Mouse (Mus musculus) adrenal gland, postnatal 10 days (tissue): ENCODE data around the gene Tldc2. TPM values are rescaled to one million over a fixed set of nuclear protein-coding genes. Genes with fewer than 3 reads are reported as not detected.

Source experiments
- DNase-seq: peaks from one replicate; pipeline ENCODE4 v3.0.0; 2021; ENCODE audit warnings: mixed read lengths
- total RNA-seq, 2 experiments: library from RNA; stranded (reverse); gene quantifications; 2 replicates each; pipeline ENCODE4 v1.2.3; 2021

Gene Tldc2
- total RNA-seq, 2 experiments from 2014 or later: not detected

GRCm38 (mm10) chr2:157129096-157129495, 42.2 kb downstream of the Tldc2 start:
- DNase-seq: no peak

GRCm38 (mm10) chr2:157129601-157130164, 42.8 kb downstream of the Tldc2 start:
- no peak for DNase-seq

GRCm38 (mm10) chr2:157130813-157131514, 44.1 kb downstream of the Tldc2 start:
- peak; percentile 22 for DNase-seq

GRCm38 (mm10) chr2:157132086-157132485, 45.2 kb downstream of the Tldc2 start:
- no peak for DNase-seq

- DNase-seq: no peak
Measured at GRCm38 (mm10) chr2:157132686-157133540, 46.1 kb downstream of the Tldc2 start.

- DNase-seq: no peak
Measured at GRCm38 (mm10) chr2:157133769-157134478, 47.1 kb downstream of the Tldc2 start.

GRCm38 (mm10) chr2:157134479-157134931, 47.6 kb downstream of the Tldc2 start:
- DNase-seq: no peak

- peak; percentile 97 for DNase-seq
Measured at GRCm38 (mm10) chr2:157135014-157135413, 48.2 kb downstream of the Tldc2 start, which contains the start of gene Samhd1. Gene Samhd1 (minus strand): TSS chr2:157135265.

GRCm38 (mm10) chr2:157135529-157136120, 48.8 kb downstream of the Tldc2 start:
- no peak for DNase-seq

- no peak for DNase-seq
Measured at GRCm38 (mm10) chr2:157136176-157136575, 49.3 kb downstream of the Tldc2 start.

- DNase-seq: peak; percentile 48
Measured at GRCm38 (mm10) chr2:157136646-157137045, 49.8 kb downstream of the Tldc2 start.

- DNase-seq: no peak
Measured at GRCm38 (mm10) chr2:157137959-157138731, 51.3 kb downstream of the Tldc2 start.

GRCm38 (mm10) chr2:157138808-157139207, 52.0 kb downstream of the Tldc2 start:
- no peak for DNase-seq

- DNase-seq: no peak
Measured at GRCm38 (mm10) chr2:157139251-157139802, 52.5 kb downstream of the Tldc2 start.

GRCm38 (mm10) chr2:157141962-157142361, 55.1 kb downstream of the Tldc2 start:
- DNase-seq: no peak

- DNase-seq: no peak
Measured at GRCm38 (mm10) chr2:157144132-157144531, 57.3 kb downstream of the Tldc2 start.

- DNase-seq: no peak
Measured at GRCm38 (mm10) chr2:157145173-157145572, 58.3 kb downstream of the Tldc2 start.
